Mouse (Mus musculus) forebrain, embryonic 12.5 days (tissue): ENCODE data around the gene Mug2. TPM values are rescaled to one million over a fixed set of nuclear protein-coding genes. Genes with fewer than 3 reads are reported as not detected.
"Not testable (repeated sequence)": the region's sequence is repeated elsewhere in the genome, so short reads cannot be mapped to it uniquely, and the experiment has no call there.

Source experiments
- ATAC-seq: fragments of 200-750 bp; cut with Nextera tagmentation; 2 replicates; pipeline ENCODE4 v1.8.0; 2017; ENCODE audit warnings: moderate TSS enrichment; ENCODE audit not compliant: low FRiP score
- H3K27ac ChIP-seq: fragments of 300-500 bp; sonication (generic); 2 replicates; pipeline ENCODE4 v1.5.1; 2016; ENCODE audit warnings: mild to moderate bottlenecking
- H3K27me3 ChIP-seq: fragments of 300-500 bp; sonication (generic); 2 replicates; pipeline ENCODE4 v1.6.1; 2016; ENCODE audit warnings: mild to moderate bottlenecking
- H3K36me3 ChIP-seq: fragments of 300-500 bp; sonication (generic); replicated peaks from 2 replicates; pipeline ENCODE4 v1.6.1; 2016; ENCODE audit warnings: mild to moderate bottlenecking
- H3K4me1 ChIP-seq: fragments of 300-500 bp; sonication (generic); 2 replicates; pipeline ENCODE4 v1.6.1; 2016
- H3K4me2 ChIP-seq: fragments of 300-500 bp; sonication (generic); 2 replicates; pipeline ENCODE4 v1.6.1; 2016; ENCODE audit warnings: mild to moderate bottlenecking, moderate library complexity
- H3K4me3 ChIP-seq: fragments of 300-500 bp; sonication (generic); replicated peaks from 2 replicates; pipeline ENCODE4 v1.5.1; 2016; ENCODE audit warnings: mild to moderate bottlenecking
- H3K9ac ChIP-seq: fragments of 300-500 bp; sonication (generic); 2 replicates; pipeline ENCODE4 v1.6.1; 2016; ENCODE audit warnings: mild to moderate bottlenecking
- H3K9me3 ChIP-seq: fragments of 300-500 bp; sonication (generic); 2 replicates; pipeline ENCODE4 v1.6.1; 2016
- whole genome bisulfite sequencing: fragments of 180-500 bp; shearing (Covaris S2); methylation state at CpG from one replicate; pipeline ENCODE4 v1.1.7; 2016; 5-methylcytosine and 5-hydroxymethylcytosine counted together
- polyA plus RNA-seq: library from polyadenylated mRNA; unstranded; fragments of >200 nt; fragmentation: Nextera tagmentation; extraction: Ambion mirVana; gene quantifications from 2 replicates; pipeline ENCODE4 v1.2.1, GENCODE M21; 2016

The Mug2 gene
- polyA plus RNA-seq: not detected in 2 replicates

DNA sequence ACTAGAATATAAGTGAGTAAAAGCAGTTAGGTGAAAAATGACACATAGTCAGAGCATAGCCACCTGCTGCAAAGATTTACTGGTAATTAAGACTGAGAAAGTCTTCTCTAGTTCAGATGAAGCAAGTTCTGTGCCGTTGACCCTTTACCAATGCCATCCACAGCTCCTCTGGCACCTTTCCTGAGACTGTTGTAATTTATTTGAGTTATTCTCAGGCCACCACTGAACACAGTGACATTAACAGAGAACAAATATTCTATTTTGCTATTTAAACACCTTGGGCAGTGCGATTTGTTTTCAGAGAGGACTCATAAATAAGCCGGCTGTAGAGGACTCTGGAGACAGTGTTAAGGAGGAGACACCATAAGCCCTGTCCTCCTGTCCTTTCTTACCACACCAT is at the start of gene Mug2:
TSS of gene Mug2 (plus strand) at position 301 of the 400 bp plus-strand sequence.
- no CpG with 5 or more reads among the region's 3 CpGs for WGBS
- not testable (repeated sequence) for H3K4me3 ChIP-seq, H3K36me3 ChIP-seq, H3K4me2 ChIP-seq, H3K27me3 ChIP-seq, ATAC-seq, H3K9ac ChIP-seq, H3K9me3 ChIP-seq, H3K4me1 ChIP-seq, H3K27ac ChIP-seq

DNA sequence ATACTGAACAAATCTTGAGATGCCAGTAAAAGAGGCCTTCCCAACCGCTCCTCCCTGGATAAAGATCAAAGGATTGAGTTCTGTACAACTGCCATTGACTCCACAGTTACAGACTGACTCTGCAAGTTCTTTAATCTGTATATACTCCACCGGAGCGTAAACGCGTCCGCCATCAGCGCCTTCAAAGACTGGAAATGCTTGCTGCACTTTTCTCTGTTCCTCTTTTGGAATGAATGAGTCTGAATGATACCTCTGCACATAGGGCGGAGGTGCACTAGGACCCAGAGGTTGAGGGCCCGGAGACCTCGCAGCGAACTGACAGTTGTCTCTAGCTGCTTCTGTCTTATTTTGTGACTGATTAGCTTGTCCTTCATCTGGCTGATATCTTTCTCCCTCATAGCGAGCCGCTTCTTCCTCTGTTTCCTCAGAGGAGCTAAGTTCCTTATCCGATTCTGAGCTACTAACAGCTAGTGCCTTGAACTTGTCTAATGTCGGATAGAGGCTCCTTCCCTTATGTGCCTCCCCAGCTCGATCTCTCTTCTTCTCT is 48.7 kb upstream of the Mug2 start:
- H3K27me3 ChIP-seq, H3K4me2 ChIP-seq, H3K9ac ChIP-seq, H3K27ac ChIP-seq, H3K36me3 ChIP-seq, H3K4me1 ChIP-seq, H3K4me3 ChIP-seq, ATAC-seq: not testable (repeated sequence)
- H3K9me3 ChIP-seq: peaks cover 15% of the 10 kb centered on the region; the same call in 1 of the 2 replicates
- WGBS: 89% methylated on average over 16 of the region's 16 CpGs

DNA sequence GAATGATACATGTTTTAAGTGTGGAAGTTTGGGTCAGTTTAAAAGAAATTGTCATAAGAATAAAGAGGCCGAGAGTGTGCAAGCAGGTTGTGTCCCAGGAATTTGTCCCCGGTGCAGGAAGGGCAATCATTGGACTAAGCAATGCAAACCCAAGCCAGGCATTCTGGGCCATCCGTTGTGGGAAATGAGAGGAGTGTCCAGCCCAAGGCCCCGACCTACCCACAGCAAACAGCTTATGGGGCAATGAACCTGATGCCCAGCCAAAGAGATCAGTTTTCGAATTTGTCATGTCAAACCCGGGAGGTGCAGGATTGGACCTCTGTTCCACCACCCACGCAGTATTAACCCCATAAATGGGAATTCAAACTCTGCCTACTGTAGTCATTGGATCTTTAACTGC is 30.9 kb upstream of the Mug2 start:
- H3K36me3 ChIP-seq: no peaks in the 10 kb centered on the region
- WGBS: 79% methylated on average over 7 of the region's 7 CpGs
- ATAC-seq: no peak
- H3K9ac ChIP-seq: no peak overlapping the region
- H3K4me3 ChIP-seq: no peak overlapping the region
- H3K4me2 ChIP-seq: no peak overlapping the region
- peaks cover 10% of the 10 kb centered on the region; the same call in 1 of the 2 replicates for H3K9me3 ChIP-seq
- H3K27ac ChIP-seq: no peak overlapping the region
- H3K27me3 ChIP-seq: no peaks in the 10 kb centered on the region
- H3K4me1 ChIP-seq: no peaks in the 10 kb centered on the region

DNA sequence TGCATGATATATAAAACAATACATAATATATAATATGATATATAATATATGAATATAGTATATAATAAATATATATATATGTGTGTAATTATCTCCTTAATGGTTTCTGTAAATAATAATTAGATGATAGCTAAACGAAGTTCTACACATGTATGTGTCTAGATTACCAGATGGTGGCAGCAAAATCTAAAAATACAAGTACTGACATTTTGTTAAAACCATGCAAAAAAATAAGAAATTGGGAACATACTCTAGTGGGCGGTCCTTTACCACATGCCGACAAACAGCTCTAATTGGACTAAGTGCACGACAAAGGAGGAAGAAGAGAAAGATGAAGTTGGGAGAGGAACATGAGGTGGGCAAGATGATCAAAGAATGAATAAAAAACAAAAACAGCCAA is 94.3 kb downstream of the Mug2 start:
- Histone ChIP-seq H3K4me1 (no peaks in the 10 kb centered on the region), H3K27ac (no peak overlapping the region), H3K9ac (no peak overlapping the region), H3K9me3 (peaks cover 9% of the 10 kb centered on the region; the same call in 1 of the 2 replicates), H3K4me2 (no peak overlapping the region), H3K36me3 (no peaks in the 10 kb centered on the region), H3K27me3 (no peaks in the 10 kb centered on the region), H3K4me3 (no peak overlapping the region)
- no peak for ATAC-seq
- 76% methylated on average over 4 of the region's 4 CpGs for WGBS

DNA sequence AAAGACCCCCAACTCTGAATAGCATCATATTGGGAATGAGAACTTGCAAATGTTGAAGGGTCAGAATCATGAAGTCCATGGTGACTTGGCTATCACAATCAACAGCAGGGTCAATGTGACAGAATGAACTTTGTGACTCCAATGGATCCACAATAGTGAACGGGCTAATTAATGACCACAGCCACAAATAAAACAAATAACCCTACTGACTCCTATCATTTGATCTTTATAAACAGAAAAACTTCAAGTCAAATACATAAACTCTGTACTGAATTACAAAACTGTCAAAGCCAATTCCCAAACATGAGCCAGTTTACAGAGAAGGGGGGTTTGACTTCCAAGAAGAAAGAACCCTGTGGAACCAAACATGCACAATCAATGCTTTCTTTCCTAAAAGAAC is 95.1 kb downstream of the Mug2 start:
- H3K9me3 ChIP-seq: peaks cover 9% of the 10 kb centered on the region; the same call in 1 of the 2 replicates
- no peaks in the 10 kb centered on the region for H3K27me3 ChIP-seq
- H3K36me3 ChIP-seq: no peaks in the 10 kb centered on the region
- no peak overlapping the region for H3K9ac ChIP-seq
- no peak overlapping the region for H3K27ac ChIP-seq
- H3K4me3 ChIP-seq: no peak overlapping the region
- no peak overlapping the region for H3K4me2 ChIP-seq
- no peak for ATAC-seq
- no peaks in the 10 kb centered on the region for H3K4me1 ChIP-seq
- WGBS: 64% methylated on average over 1 of the region's 1 CpGs

GRCm38 (mm10) chr6:122116963-122117362 is 110.4 kb downstream of the Mug2 start:
- 92% methylated on average over 24 of the region's 24 CpGs for WGBS
- H3K4me2 ChIP-seq: no peak overlapping the region
- no peak overlapping the region for H3K27ac ChIP-seq
- no peak overlapping the region for H3K4me3 ChIP-seq
- no peaks in the 10 kb centered on the region for H3K4me1 ChIP-seq
- H3K27me3 ChIP-seq: no peaks in the 10 kb centered on the region
- no peak for ATAC-seq
- no peaks in the 10 kb centered on the region for H3K36me3 ChIP-seq
- H3K9me3 ChIP-seq: peaks cover 27% of the 10 kb centered on the region
- H3K9ac ChIP-seq: no peak overlapping the region

GRCm38 (mm10) chr6:122129521-122129920 is 123.0 kb downstream of the Mug2 start:
- Histone ChIP-seq H3K27me3 (no peaks in the 10 kb centered on the region), H3K9ac (no peak overlapping the region), H3K4me3 (no peak overlapping the region), H3K4me1 (no peaks in the 10 kb centered on the region), H3K4me2 (no peak overlapping the region), H3K36me3 (no peaks in the 10 kb centered on the region), H3K27ac (no peak overlapping the region), H3K9me3 (no peaks in the 10 kb centered on the region)
- ATAC-seq: no peak
- 65% methylated on average over 2 of the region's 2 CpGs for WGBS

Other genes with a start within 250 kb of the Mug2 start
- gene Mug1, start 168.2 kb upstream of the Mug2 start, polyA plus RNA-seq: 0.29 TPM in 1 of 2 replicates, not detected in the other